Mouse (Mus musculus) small intestine, adult 2 months (tissue): ENCODE measurements at regions not wholly inside any gene's neighbourhood (a gene's known extent, or its start where the extent isn't known, plus 50 kb on each side); places are given as distances from the start of the nearest gene placed in this dataset.

Experiments used
- H3K27ac ChIP-seq: fragments of 200-500 bp; 2 replicates; pipeline ENCODE4 v1.5.1; 2012; ENCODE audit warnings: low read depth, low read length, control low read depth, inconsistent platforms; ENCODE audit not compliant: insufficient read depth
- H3K27me3 ChIP-seq: fragments of 200-500 bp; 2 replicates; pipeline ENCODE4 v1.6.1; 2012; ENCODE audit warnings: mild to moderate bottlenecking, moderate library complexity, low read length, inconsistent platforms; ENCODE audit not compliant: control insufficient read depth, insufficient read depth
- H3K36me3 ChIP-seq: fragments of 200-500 bp; 2 replicates; pipeline ENCODE4 v1.6.1; 2012; ENCODE audit warnings: mild to moderate bottlenecking, low read length, control low read depth, inconsistent platforms; ENCODE audit not compliant: control insufficient read depth, insufficient read depth
- H3K4me1 ChIP-seq: fragments of 200-500 bp; 2 replicates; pipeline ENCODE4 v1.6.1; 2012; ENCODE audit warnings: low read length, inconsistent platforms, mixed read lengths; ENCODE audit not compliant: control insufficient read depth, insufficient read depth, insufficient read length
- H3K4me3 ChIP-seq: fragments of 200-500 bp; 2 replicates; pipeline ENCODE4 v1.5.1; 2012; ENCODE audit warnings: low read depth, mild to moderate bottlenecking, control low read depth, inconsistent platforms, low read length, moderate library complexity
- CTCF ChIP-seq: fragments of 200-500 bp; IDR thresholded peaks from 2 replicates; pipeline ENCODE4 v1.5.1; 2012; ENCODE audit warnings: low read depth, mild to moderate bottlenecking, control low read depth, inconsistent platforms, low read length, moderate library complexity, mixed read lengths; ENCODE audit not compliant: insufficient replicate concordance, insufficient read length; ENCODE audit errors: extremely low read depth
- POLR2A ChIP-seq: fragments of 200-500 bp; IDR thresholded peaks from 2 replicates; pipeline ENCODE4 v1.6.1; 2012; ENCODE audit warnings: low read depth, mild to moderate bottlenecking, control low read depth, inconsistent platforms, low read length, moderate library complexity
- WGBS: fragments of 180-500 bp; shearing (Covaris S2); methylation state at CpG from one replicate; pipeline ENCODE4 v1.1.7; 2018; 5-methylcytosine and 5-hydroxymethylcytosine counted together

DNA sequence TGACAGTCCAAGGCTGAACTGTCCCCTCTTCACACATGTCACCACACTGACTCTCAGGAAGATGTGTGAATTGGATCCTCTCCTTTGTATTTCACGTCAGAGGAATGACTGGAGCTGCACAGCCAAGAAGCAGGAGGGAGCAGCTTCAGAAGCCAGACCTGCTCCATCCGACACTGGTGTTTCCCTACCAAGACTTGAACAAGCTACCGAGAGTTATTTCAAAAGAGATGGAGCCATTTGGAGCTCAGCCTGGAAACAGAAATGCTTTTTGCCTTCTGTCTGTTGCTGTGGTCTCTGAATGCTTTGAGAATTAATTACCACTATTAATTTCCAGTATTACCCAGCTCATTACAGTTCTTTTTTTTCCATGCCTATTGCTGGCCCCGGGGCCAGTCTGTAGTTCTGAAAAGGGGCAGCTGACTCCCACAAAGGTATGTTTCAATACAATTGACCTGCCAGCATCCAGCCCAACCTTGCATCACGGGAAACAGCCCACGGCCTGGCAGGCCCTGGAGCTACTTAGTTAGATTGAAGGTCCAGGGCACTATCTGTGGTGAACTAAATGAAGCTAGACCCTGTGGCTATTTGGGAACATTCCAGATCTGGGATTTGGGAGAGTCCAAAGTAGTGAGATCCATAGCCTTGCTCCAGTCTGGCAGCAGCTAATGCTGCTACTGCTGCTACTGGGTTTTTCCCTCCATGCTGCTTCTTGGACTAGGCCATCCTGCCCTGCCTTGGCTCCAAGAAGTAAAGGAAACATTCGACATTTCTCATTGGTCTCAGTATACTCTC is 73.1 kb upstream of the Rasgrf1 start:
- TF ChIP-seq CTCF (no peak), POLR2A (no peak)
- Histone ChIP-seq H3K27me3 (no peaks in the 10 kb centered on the region), H3K4me1 (no peaks in the 10 kb centered on the region), H3K36me3 (no peaks in the 10 kb centered on the region), H3K27ac (no peak overlapping the region), H3K4me3 (no peak overlapping the region)
- WGBS = 75% methylated on average over 7 of the region's 7 CpGs

- 78% methylated on average over 9 of the region's 9 CpGs for WGBS
- no peak overlapping the region for H3K27ac ChIP-seq
- TF ChIP-seq CTCF (no peak), POLR2A (no peak)
- H3K36me3 ChIP-seq = no peaks in the 10 kb centered on the region
- no peaks in the 10 kb centered on the region for H3K4me1 ChIP-seq
- H3K4me3 ChIP-seq = no peak overlapping the region
- H3K27me3 ChIP-seq = no peaks in the 10 kb centered on the region
These were observed 76.1 kb upstream of the Rasgrf1 start for GRCm38 (mm10) chr9:89833596-89833995.

GRCm38 (mm10) chr9:89831855-89832254 is 77.9 kb upstream of the Rasgrf1 start:
- H3K4me1 ChIP-seq = no peaks in the 10 kb centered on the region
- TF ChIP-seq POLR2A = no peak
- TF ChIP-seq CTCF = no peak
- WGBS = 67% methylated on average over 14 of the region's 14 CpGs
- H3K27me3 ChIP-seq = no peaks in the 10 kb centered on the region
- no peaks in the 10 kb centered on the region for H3K36me3 ChIP-seq
- H3K4me3 ChIP-seq = no peak overlapping the region
- no peak overlapping the region for H3K27ac ChIP-seq

DNA sequence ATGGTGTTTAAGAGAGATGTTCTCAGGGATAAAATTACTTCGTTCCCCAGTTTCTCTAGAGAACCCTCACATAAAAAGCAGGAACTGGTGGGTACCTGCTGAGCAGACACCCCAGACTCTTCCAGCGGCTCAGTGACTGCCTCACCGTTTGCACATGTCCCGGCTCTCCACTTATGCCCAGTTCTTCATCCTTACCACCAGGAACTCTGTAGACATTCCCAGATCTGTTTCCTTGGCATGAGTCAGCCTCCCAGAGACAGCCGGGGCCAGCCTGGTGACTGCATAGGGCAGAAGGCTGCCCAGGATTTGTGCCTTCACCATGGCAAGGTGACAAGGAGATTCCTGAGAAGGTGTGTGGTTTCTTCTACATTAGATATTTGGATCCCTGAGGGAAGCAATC is 81.6 kb upstream of the Rasgrf1 start:
- no peak for TF ChIP-seq POLR2A
- no peak for TF ChIP-seq CTCF
- H3K4me1 ChIP-seq = no peaks in the 10 kb centered on the region
- 87% methylated on average over 5 of the region's 5 CpGs for WGBS

DNA sequence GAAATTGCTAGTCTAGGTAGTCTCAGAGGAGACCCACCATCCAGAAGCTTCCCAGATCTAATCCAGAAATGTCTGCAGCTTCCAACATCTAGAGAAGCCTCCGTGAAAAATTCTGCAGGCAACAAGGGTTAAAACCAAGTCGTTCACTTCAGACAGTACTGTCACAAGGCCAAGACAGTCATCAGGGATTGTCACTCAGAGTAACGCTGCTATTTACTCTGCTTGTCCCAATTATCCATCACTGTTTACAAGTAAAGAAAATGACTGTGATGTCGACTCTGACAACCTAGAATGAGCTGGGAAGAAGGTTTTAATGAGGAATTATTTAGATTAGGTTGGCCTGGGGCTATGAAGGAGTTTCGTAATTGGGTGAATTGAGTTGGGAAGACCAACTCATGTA is 82.1 kb upstream of the Rasgrf1 start:
- 51% methylated on average over 5 of the region's 5 CpGs for WGBS
- no peak overlapping the region for H3K27ac ChIP-seq
- H3K4me3 ChIP-seq = no peak overlapping the region
- H3K36me3 ChIP-seq = no peaks in the 10 kb centered on the region
- no peak for TF ChIP-seq CTCF
- no peak for TF ChIP-seq POLR2A
- no peaks in the 10 kb centered on the region for H3K4me1 ChIP-seq
- H3K27me3 ChIP-seq = no peaks in the 10 kb centered on the region

More for the DNA sequence above, 81.6 kb upstream of the Rasgrf1 start:
- Histone ChIP-seq H3K4me3 (no peak overlapping the region), H3K27ac (no peak overlapping the region), H3K36me3 (no peaks in the 10 kb centered on the region), H3K27me3 (no peaks in the 10 kb centered on the region)

GRCm38 (mm10) chr9:89826712-89827548 is 82.8 kb upstream of the Rasgrf1 start:
- Histone ChIP-seq H3K27ac (no peak overlapping the region), H3K4me1 (no peaks in the 10 kb centered on the region), H3K36me3 (no peaks in the 10 kb centered on the region), H3K4me3 (no peak overlapping the region), H3K27me3 (no peaks in the 10 kb centered on the region)
- WGBS = 38% methylated on average over 24 of the region's 24 CpGs
- TF ChIP-seq POLR2A (no peak), CTCF (peak; percentile 88; the same call in 1 of the 2 replicates)

- WGBS = 77% methylated on average over 4 of the region's 4 CpGs
- TF ChIP-seq POLR2A = no peak
- TF ChIP-seq CTCF = no peak
These were observed 83.6 kb upstream of the Ankrd34c start for GRCm38 (mm10) chr9:89821853-89822243.

More at GRCm38 (mm10) chr9:89821853-89822243, 83.6 kb upstream of the Ankrd34c start:
- Histone ChIP-seq H3K4me1 (no peaks in the 10 kb centered on the region; the same call in 1 of the 2 replicates), H3K27ac (no peak overlapping the region), H3K27me3 (no peaks in the 10 kb centered on the region), H3K4me3 (no peak overlapping the region), H3K36me3 (no peaks in the 10 kb centered on the region)
